Mouse (Mus musculus): Measurements from ENCODE around the gene Gpr132. TPM values are rescaled to one million over a fixed set of nuclear protein-coding genes. Genes with fewer than 3 reads are reported as not detected.
A peak's percentile ranks its signal among the peaks of the same experiment; 100 is the strongest.

The Gpr132 gene
- polyA plus RNA-seq, 1 experiment from 2014 or later = 0.19 TPM

DNA sequence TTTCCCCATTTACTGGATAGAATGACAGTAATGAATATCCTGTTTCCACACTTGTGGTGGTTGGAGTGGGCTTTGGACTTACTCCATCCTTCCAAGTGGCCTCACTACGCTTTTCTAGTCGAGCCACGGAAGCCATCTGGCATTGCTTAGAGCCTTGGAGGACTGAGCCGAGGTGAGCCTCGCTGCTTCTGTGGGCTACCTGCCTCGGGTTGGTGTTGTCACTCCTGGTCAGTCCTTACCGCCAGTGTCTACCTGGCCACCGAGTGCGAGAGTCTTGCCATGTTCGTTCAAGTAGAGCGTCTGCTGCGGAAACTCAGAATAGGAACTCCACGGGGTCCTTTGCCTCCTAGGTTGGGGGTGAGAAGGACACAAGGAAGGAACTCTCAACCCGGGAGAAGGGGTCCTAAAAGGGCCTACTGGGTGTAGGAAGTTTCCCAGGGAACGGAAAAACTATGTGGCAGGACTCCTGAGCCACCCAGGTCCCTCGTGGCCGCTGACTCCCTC lies 9.1 kb upstream of the Gpr132 start:
- H3K9me3 ChIP-seq (replicated peaks) = no peaks in the 10 kb centered on the region
- peak overlapping the region; percentile 43; the same call in 1 of the 2 replicates for H3K9ac ChIP-seq
- peak overlapping the region; percentile 45 for H3K4me3 ChIP-seq
- H3K4me2 ChIP-seq = peak overlapping the region; percentile 83
- 6% methylated on average over 17 of the region's 17 CpGs for WGBS
- H3K4me1 ChIP-seq (replicated peaks) = peaks cover 35% of the 10 kb centered on the region
- peaks cover 87% of the 10 kb centered on the region for H3K27me3 ChIP-seq
- H3K36me3 ChIP-seq = no peaks in the 10 kb centered on the region
- no peak for ATAC-seq (replicated peaks; ENCODE audit: insufficient number of reproducible peaks, insufficient read depth, low FRiP score, low read depth)
- H3K27ac ChIP-seq = no peak overlapping the region

DNA sequence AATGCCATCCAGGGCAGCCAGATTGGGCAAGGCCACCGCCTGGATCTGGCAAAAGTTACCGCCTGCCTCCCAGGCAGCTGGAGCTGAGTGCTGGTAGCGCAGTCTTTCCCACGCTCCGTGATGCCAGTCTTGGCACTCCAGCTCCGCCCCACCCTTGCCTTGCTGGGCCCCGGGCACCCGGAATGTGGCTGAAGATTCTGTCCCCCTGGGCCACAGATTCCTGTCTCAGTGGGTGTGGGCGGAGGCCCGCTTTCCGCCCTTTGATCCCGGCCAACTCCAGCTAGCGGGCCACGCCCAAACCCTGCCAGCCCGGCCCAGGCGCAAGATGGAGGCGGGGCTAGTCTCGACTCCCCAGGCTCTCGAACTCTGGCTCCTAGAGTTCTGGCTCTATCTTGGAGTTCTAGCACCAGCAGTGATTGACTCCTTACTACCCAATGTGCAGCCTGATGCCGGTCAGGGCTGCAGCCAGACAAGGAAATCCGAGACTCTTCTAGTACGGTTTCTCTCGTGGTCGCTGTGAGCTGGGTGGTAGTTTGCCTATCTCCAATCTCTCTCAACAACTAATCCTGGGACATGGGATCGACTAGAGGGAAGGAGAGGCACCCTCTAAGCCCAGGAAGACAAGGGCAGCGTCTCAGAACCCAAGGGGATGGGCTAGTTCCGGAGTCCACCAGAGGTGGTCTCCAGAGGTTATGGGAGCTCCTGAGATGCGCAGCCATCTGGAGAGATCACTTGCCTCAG lies 8.5 kb upstream of the Gpr132 start:
- Histone ChIP-seq H3K27me3 (peaks cover 93% of the 10 kb centered on the region), H3K4me3 (peak overlapping the region; percentile 45), H3K9me3 (replicated peaks) (no peaks in the 10 kb centered on the region), H3K4me2 (peak overlapping the region; percentile 83), H3K9ac (0 out of 2 replicates have a peak overlapping the region, but pooled peaks have one; percentile 43), H3K36me3 (no peaks in the 10 kb centered on the region), H3K27ac (no peak overlapping the region), H3K4me1 (replicated peaks) (peaks cover 35% of the 10 kb centered on the region)
- 6% methylated on average over 28 of the region's 28 CpGs for WGBS
- no peak for ATAC-seq (replicated peaks; ENCODE audit: insufficient number of reproducible peaks, insufficient read depth, low FRiP score, low read depth)

DNA sequence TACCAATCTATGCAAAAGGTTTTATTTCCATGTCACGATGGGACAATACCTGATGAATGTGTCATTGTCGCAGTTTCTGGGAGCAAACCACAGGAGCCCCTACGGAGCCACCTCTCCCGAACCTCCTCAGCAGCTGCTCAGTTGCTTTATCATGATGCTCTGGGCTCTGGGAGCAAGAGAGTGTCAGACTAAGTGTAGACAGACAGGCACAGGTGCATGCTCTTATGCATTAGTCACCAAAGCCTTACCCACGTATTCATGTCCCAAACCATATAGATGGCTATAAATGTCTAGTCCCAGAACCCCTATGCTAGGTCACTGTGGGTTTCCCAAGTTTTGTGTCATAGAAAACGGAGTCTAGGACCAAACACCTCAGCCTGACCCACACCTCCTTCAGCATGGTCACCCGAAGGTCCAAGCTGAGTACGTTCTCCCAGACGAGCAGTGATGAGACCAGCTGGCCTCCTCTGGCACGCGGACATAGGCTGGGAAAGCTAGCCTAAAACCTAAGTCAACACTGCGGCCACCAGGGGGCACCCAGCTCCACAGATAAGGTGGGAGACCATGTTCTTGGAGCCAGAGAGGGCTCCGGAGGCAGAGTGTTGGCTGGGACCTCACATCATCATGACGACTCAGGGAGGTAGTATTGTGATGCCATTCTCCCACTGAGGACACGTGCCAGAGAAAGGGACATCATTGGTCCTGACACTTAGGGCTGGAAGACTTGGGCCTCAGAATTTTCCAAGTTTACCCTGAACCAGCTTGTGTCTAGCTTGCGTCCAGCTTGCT lies 7.4 kb upstream of the Gpr132 start:
- Histone ChIP-seq H3K9ac (no peak overlapping the region), H3K27me3 (peaks cover 99% of the 10 kb centered on the region), H3K27ac (no peak overlapping the region), H3K4me3 (no peak overlapping the region), H3K4me2 (no peak overlapping the region), H3K4me1 (replicated peaks) (peaks cover 38% of the 10 kb centered on the region), H3K9me3 (replicated peaks) (no peaks in the 10 kb centered on the region), H3K36me3 (no peaks in the 10 kb centered on the region)
- peak; percentile 23; the same call in 1 of the 2 replicates for ATAC-seq (replicated peaks; ENCODE audit: insufficient number of reproducible peaks, insufficient read depth, low FRiP score, low read depth)
- 20% methylated on average over 16 of the region's 16 CpGs for WGBS

DNA sequence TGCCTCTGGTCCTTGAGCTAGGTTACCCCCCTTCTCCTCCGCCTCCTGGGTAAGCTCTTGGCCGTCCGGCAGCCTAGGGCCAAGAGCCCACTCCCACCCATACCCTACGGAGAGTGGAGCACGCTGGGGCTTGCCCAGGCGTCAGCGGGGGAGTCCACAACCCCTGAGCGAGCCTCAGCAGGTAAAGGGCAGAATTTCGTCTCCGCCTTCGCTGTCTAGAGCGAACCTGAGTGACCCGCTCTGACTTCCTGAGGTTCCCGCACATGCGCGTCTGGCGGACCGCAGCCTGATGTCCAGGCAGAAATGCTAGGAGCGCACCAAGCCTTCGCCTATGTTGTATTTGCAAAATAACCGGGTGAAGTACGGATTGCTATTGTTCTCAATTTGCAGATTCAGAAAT lies 6.2 kb upstream of the Gpr132 start:
- Histone ChIP-seq H3K36me3 (no peaks in the 10 kb centered on the region), H3K4me2 (peak overlapping the region; percentile 59), H3K27ac (no peak overlapping the region), H3K4me3 (peak overlapping the region; percentile 30; the same call in 1 of the 2 replicates), H3K27me3 (peaks cover 89% of the 10 kb centered on the region), H3K9me3 (replicated peaks) (no peaks in the 10 kb centered on the region), H3K4me1 (replicated peaks) (peaks cover 43% of the 10 kb centered on the region), H3K9ac (no peak overlapping the region)
- no peak for ATAC-seq (replicated peaks; ENCODE audit: insufficient number of reproducible peaks, insufficient read depth, low FRiP score, low read depth)
- WGBS = 14% methylated on average over 22 of the region's 22 CpGs

DNA sequence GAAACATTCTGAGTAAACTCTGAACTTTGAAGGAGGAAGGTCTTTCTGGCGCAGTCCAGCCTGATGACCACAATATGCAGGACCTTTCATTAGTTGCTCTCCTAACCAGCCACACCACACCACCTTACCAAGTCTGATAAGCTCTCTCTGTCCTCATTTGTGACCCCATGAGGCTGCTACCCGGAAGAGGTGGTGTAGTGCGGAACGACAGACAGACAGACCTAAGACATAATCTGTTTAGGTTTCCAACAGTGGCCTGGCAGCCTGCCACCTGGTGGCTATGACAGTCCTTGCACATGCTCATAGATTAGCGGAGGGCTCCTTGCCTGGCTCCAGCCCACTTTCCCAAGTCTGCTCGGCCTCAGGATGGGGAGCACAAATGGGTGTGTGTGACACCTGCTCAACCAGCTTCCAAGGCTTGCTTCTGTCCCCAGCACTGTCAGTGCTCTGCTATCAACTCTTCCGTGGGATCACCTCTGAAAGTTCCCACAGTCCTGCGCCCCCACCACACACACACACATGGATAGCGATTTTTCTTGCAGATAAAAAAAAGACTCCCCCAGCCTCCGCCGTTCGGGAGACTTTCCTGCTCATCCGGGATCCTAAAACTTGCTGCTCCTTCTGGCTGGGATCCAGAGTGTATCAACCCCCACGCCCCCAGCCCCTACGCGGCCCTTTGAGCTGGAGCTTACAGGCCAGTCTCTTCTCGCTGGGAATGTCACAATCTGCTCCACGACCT lies 5.6 kb upstream of the Gpr132 start:
- peaks cover 87% of the 10 kb centered on the region for H3K27me3 ChIP-seq
- H3K9me3 ChIP-seq (replicated peaks) = no peaks in the 10 kb centered on the region
- WGBS = 19% methylated on average over 18 of the region's 18 CpGs
- peak overlapping the region; percentile 30; the same call in 1 of the 2 replicates for H3K4me3 ChIP-seq
- H3K9ac ChIP-seq = no peak overlapping the region
- H3K4me2 ChIP-seq = peak overlapping the region; percentile 59
- no peak overlapping the region for H3K27ac ChIP-seq
- H3K4me1 ChIP-seq (replicated peaks) = peaks cover 43% of the 10 kb centered on the region
- no peaks in the 10 kb centered on the region for H3K36me3 ChIP-seq
- no peak for ATAC-seq (replicated peaks; ENCODE audit: insufficient number of reproducible peaks, insufficient read depth, low FRiP score, low read depth)

DNA sequence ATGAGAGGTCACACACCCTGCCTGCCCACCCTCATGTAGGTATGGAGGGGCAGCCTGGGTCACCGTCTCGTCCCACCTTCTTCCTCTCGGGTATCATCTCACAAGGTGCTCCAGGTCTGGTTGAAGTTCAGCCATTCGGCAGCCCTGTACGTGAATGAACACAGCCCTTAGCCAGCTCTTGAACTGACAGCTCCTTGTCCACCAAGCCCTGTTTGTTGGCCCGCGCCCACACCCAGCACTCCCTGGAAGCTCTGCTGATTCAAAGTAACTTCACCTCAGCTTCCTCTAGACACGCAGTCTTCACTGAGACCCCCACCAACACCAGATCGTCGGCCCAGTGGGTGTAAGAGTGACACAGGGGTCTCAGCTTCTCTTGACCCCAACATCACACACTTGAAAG lies 5.0 kb upstream of the Gpr132 start:
- Histone ChIP-seq H3K4me3 (no peak overlapping the region), H3K36me3 (no peaks in the 10 kb centered on the region), H3K9ac (no peak overlapping the region), H3K4me2 (no peak overlapping the region), H3K27me3 (peaks cover 86% of the 10 kb centered on the region), H3K9me3 (replicated peaks) (no peaks in the 10 kb centered on the region), H3K4me1 (replicated peaks) (peaks cover 44% of the 10 kb centered on the region), H3K27ac (no peak overlapping the region)
- ATAC-seq (replicated peaks; ENCODE audit: insufficient number of reproducible peaks, insufficient read depth, low FRiP score, low read depth) = no peak
- 75% methylated on average over 10 of the region's 10 CpGs for WGBS

DNA sequence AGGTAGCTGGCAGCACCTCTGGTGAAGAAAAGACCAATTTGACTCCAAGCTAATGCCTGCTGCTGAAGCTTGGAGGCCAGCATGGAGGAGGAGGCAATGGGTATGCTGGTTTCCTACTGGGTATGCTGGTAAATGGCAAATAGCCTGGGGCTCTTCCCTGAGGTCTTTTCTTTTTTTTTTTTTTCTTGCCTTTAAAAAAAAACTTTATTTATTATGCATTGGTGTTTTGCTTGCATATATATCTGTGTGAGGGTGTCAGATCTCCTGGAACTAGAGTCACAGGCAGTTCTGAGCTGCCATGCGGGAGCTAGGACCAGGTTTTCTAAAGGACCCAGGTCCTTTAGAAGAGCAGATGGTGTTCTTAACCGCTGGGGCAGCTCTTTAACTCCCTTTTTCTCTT lies 3.2 kb upstream of the Gpr132 start:
- 82% methylated on average over 2 of the region's 2 CpGs for WGBS
- no peak overlapping the region for H3K4me2 ChIP-seq
- no peak for ATAC-seq (replicated peaks; ENCODE audit: insufficient number of reproducible peaks, insufficient read depth, low FRiP score, low read depth)
- no peaks in the 10 kb centered on the region for H3K9me3 ChIP-seq (replicated peaks)
- no peak overlapping the region for H3K9ac ChIP-seq
- H3K4me1 ChIP-seq (replicated peaks) = peaks cover 31% of the 10 kb centered on the region
- H3K4me3 ChIP-seq = no peak overlapping the region
- H3K27ac ChIP-seq = no peak overlapping the region
- peaks cover 69% of the 10 kb centered on the region for H3K27me3 ChIP-seq
- no peaks in the 10 kb centered on the region for H3K36me3 ChIP-seq

DNA sequence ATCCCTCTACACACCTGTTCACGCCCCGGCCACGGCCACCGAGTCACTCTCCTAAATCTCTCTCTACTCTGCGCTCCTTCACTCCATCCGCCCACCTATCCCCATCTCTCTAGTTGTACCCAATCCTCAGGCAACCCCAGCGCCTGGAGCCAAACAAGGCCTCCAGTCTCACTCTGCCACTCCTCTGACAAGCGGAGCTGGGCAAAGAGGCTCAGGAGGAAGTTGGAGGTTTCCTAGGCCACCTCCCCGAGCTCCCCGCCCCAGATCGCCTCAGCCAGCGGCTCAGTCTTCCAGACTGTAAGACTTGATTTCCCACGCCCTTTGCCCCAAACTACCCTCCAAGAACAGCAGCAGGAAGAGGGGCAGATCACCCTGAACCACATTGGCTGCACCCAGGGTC lies 2.7 kb upstream of the Gpr132 start:
- no peak overlapping the region for H3K27ac ChIP-seq
- 46% methylated on average over 13 of the region's 13 CpGs for WGBS
- no peak for ATAC-seq (replicated peaks; ENCODE audit: insufficient number of reproducible peaks, insufficient read depth, low FRiP score, low read depth)
- H3K4me2 ChIP-seq = no peak overlapping the region
- H3K9ac ChIP-seq = no peak overlapping the region
- no peaks in the 10 kb centered on the region for H3K36me3 ChIP-seq
- no peak overlapping the region for H3K4me3 ChIP-seq
- peaks cover 64% of the 10 kb centered on the region for H3K27me3 ChIP-seq
- no peaks in the 10 kb centered on the region for H3K9me3 ChIP-seq (replicated peaks)
- H3K4me1 ChIP-seq (replicated peaks) = peaks cover 26% of the 10 kb centered on the region

DNA sequence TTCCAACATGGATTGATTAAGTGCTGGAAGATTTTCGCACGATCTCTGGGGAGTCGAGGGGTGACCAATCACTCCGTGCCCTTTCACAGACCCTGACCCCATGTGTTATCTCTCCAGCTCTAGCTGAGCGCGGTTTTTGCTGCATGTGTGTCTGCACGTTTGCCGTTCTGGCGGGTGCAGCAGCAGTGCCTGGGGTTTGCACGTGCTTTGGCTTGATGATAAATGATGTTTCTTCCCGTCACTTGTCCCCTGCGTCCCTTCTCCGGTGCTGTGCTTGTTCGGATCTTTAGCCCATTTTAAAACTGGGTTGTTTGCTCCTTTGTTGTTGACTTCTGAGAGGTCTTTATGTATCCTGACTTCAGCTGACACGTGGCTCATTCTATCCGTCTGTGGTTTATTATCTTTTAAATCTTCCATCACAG lies 1.8 kb upstream of the Gpr132 start:
- H3K36me3 ChIP-seq = no peaks in the 10 kb centered on the region
- no peak for ATAC-seq (replicated peaks; ENCODE audit: insufficient number of reproducible peaks, insufficient read depth, low FRiP score, low read depth)
- 6% methylated on average over 16 of the region's 16 CpGs for WGBS

DNA sequence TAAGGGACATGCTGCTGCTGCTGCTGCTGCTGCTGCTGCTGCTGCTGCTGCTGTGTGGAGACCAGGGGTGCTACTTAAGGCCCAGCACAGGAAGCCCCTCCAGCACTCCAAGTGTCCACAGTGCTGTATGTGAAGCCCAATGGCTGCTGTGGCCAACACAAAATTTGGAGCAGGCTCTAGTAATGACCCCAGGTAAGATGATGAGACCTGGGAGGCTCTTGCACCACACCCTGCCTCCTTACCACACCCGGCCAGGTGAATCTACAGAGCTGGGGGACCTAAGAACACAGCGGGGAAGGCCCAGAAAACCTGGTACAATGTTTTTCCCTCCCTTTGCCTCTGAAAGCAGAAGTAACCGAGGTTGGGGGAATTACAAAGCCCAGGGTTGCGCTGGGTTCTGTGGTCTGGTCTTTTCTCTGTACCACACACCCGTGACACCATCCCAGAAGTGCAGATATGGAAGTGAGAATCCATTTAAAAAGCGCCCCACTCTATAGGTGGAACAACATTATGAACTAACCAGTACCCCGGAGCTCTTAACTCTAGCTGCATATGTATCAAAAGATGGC lies 838 bp downstream of the Gpr132 start:
- Histone ChIP-seq H3K4me2 (no peak overlapping the region), H3K36me3 (no peaks in the 10 kb centered on the region), H3K27ac (no peak overlapping the region), H3K27me3 (peaks cover 33% of the 10 kb centered on the region), H3K9me3 (replicated peaks) (no peaks in the 10 kb centered on the region), H3K9ac (no peak overlapping the region), H3K4me1 (replicated peaks) (peaks cover 16% of the 10 kb centered on the region), H3K4me3 (no peak overlapping the region)
- WGBS = 85% methylated on average over 7 of the region's 7 CpGs
- ATAC-seq (replicated peaks; ENCODE audit: insufficient number of reproducible peaks, insufficient read depth, low FRiP score, low read depth) = no peak

More for the DNA sequence above, 1.8 kb upstream of the Gpr132 start:
- Histone ChIP-seq H3K27me3 (peaks cover 59% of the 10 kb centered on the region), H3K4me2 (peak overlapping the region; percentile 41), H3K9me3 (replicated peaks) (no peaks in the 10 kb centered on the region), H3K27ac (no peak overlapping the region), H3K4me3 (no peak overlapping the region), H3K4me1 (replicated peaks) (peaks cover 25% of the 10 kb centered on the region), H3K9ac (no peak overlapping the region)

All from heart, embryonic 15.5 days (tissue).